Mouse (Mus musculus) heart, adult 2 months (tissue): ENCODE results near the gene Aldh2.

Experiments used
- CTCF ChIP-seq: fragments of 200-600 bp; IDR thresholded peaks from 2 replicates; pipeline ENCODE4 v1.8.1; 2022; ENCODE audit warnings: antibody characterized with exemption, mild to moderate bottlenecking, moderate library complexity
- EP300 ChIP-seq: fragments of 200-500 bp; IDR thresholded peaks from 2 replicates; pipeline ENCODE4 v1.6.1; 2011; ENCODE audit warnings: low read depth, low read length, control low read depth; ENCODE audit not compliant: insufficient read depth

DNA sequence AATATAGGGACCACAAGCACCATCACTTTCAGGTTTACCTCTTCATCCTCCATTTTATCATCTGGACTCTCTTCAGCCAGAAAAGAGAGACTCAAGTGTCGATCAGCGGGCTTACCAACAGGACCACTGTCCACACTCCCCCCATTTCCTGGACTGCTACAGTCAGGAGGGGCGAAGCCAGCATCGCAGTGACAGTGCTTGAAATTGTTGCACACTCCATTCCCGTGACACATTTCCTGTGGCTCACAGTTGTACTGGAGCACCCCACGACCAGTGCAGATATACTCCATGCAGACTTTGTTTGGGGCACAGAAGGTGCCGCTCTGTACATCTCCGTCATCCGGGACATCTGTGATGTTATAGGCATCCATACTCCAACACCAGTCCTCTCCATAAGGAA, 74.6 kb downstream of the Aldh2 start:
- TF ChIP-seq CTCF: no peak
- TF ChIP-seq EP300: no peak
